Mouse (Mus musculus): ENCODE results near the gene Ntpcr.

DNA sequence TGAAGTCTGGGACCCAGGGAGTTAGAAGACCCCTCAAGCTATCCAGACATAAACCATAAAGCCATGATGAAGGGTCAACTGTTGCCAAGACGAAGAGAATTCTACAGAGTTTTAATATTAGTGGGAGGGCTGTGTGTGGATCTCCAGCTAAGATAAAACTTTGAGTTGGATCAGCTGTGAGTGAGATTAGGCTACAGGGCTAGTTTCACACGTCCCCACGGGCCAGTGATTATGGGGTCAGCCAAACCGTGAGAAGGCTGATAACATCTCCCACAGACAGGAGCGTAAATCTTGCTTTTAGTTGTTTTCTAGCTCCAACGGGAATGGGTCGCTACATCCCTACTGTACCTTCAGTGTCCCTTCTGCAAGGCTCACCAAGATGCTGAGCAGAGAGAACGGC lies 49.9 kb downstream of the Ntpcr start:
- TF ChIP-seq CTCF (conservative IDR thresholded peaks at IDR 0.05; ENCODE audit: low read length) (no peak), POU5F1 (IDR thresholded peaks at IDR 0.05; ENCODE audit: borderline replicate concordance, low read length) (no peak)

Measured in E14TG2a.4 (cell line).